Mouse (Mus musculus) megakaryocyte-erythroid progenitor cell, adult 5-6 weeks (primary cell): ENCODE results near the gene Ror2. TPM values are rescaled to one million over a fixed set of nuclear protein-coding genes. Genes with fewer than 3 reads are reported as not detected.
A peak's percentile ranks its signal among the peaks of the same experiment; 100 is the strongest.
"Not testable (repeated sequence)": the region's sequence is repeated elsewhere in the genome, so short reads cannot be mapped to it uniquely, and the experiment has no call there.

Experiments used
- ATAC-seq: replicated peaks from 2 replicates; pipeline ENCODE4 v1.8.0; 2016; ENCODE audit warnings: mild to moderate bottlenecking, inconsistent platforms; ENCODE audit not compliant: severe bottlenecking, poor library complexity, low FRiP score, low TSS enrichment
- total RNA-seq, 2 experiments: library from RNA; stranded (forward) in 1 of 2; stranded (reverse) in 1 of 2; fragments of 200-1000, 215-1000 nt in 1 of 2; fragments of >200 nt in 1 of 2; fragmentation: Nextera tagmentation in 1 of 2; gene quantifications; 2 replicates each; pipeline ENCODE4 v1.2.3; 2014 to 2017

Ror2 gene
- not detected in 2 replicates for total RNA-seq (2014; fragmentation: Nextera tagmentation)
- not detected in 2 replicates for total RNA-seq (2017)

DNA sequence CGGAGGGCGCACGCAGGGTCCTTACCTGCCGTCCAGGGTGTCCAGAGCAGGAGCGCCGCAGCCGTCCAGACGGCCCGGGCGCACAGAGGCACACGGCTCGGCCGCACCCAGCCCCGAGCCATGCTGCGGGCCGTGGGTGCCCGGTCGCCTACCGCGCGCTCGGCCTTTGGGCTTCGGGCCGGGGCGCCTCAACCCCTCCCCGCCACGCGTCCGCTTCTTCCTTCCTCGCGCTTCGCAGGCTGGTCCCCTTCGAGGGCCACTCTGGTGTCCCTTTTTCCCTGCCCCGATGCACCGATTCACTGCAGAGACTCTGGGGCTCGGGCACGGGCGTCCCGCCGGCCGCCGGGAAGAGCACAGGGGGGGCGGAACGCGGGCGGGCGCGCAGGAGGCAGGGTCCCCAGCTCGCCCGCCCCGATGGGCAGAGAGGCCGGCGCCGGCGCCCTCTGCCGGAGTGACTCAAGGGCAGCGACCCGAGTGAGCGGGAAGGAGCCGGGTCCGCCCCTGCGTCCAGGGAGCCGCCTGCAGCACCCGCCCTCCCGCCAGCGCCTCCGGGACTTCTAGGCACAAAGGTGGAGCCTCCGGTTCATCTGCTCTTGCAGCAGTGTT, at the start of gene Ror2:
Gene Ror2, minus strand, starts transcription at position 369 of the 606 bp plus-strand sequence.
- no peak for ATAC-seq

DNA sequence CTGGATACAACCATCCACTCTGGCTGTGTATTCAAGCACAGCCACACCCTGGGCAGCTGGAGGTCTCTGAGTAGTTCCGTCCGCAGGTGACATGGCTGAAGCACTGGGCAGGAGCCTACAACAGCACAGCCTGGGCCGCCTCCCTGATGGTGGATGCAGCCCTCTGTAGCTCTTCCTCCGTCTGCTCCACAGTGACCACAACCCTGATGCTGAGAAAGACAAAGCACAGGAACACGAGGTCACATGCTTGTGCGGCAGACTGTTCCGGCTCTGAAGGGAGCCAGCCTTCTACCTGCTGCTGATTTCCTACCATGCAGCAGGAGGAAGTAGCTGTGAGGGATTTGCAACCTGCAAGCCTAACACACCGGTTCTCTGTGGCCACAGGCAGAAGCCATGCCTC, 47.8 kb upstream of the Ror2 start:
- 0 out of 2 replicates have a peak, but pooled peaks have one; percentile 47 for ATAC-seq

DNA sequence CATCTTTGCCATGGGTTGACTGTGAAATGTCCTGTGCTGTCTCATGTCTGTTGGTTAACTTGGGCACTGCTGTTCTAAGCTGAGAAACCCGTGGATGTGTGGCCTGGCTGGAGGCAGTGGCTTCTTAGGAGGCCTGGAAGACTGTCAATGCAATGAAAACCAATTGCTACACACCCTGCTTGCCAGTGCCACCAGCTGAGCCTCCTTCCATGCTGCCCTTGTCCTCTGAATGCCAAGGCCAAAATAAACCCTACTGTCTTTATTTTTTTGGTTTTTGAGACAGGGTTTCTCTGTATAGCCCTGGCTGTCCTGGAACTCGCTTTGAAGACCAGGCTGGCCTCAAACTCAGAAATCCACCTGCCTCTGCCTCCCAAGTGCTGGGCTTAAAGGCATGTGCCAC, 44.3 kb upstream of the Ror2 start:
- no peak for ATAC-seq

DNA sequence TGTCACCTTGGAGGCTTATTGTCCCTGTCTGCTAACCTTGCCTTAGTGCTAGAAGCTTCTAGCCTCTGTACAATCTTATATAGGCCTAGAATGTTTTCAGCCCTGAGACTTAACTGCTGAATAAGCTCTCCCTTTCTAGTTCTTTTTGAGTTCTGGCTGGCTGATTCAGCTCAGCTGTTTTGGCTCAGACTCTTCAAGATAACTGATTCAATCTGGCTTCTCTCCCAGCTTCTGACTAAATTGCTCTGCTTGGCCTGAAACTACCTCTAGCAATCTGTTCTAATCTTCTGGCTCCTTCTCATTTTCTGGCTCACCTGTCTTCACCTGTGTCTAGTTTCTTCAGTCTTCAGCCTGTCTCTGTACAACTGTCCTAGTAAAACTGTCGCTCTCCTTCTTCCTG, 39.6 kb upstream of the Ror2 start:
- ATAC-seq: no peak

DNA sequence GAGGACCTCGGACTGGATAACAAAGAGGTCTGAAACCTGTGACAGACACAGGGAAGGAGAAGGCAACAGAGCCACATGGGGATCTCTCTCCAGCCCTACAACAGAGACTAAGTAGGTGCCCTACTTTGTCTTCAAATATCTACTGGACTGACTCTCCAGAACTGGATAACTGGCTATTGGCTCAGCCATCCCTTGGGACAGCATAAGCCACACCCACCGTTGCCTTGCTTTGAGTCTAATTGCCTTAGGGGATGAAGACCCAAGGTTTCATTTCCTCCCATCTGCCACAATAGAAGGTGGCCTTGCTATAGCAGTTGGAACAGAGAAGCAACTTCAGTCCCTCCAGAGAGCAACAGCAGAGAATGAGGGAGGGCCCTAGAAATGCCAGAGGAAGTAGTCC, 37.7 kb upstream of the Ror2 start:
- no peak for ATAC-seq

DNA sequence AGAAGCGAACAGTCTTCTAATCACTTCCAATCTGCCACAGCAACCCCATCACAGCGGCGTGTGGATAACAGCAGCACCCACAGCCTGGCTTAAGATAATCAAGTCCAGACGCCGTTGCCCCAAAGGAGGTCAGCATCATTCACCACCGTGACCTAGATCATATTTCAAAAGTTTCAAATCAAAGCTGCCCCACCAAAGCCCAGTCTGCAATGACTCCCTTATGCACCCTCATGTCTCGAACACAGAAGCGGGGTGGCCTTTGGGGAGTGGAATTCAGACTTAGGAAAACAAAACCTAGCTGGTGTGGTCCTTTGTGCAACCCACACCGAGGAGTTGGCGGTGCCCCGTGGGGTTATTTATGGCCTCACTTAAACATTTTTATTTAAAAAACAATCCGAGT, 35.0 kb upstream of the Ror2 start:
- no peak for ATAC-seq

DNA sequence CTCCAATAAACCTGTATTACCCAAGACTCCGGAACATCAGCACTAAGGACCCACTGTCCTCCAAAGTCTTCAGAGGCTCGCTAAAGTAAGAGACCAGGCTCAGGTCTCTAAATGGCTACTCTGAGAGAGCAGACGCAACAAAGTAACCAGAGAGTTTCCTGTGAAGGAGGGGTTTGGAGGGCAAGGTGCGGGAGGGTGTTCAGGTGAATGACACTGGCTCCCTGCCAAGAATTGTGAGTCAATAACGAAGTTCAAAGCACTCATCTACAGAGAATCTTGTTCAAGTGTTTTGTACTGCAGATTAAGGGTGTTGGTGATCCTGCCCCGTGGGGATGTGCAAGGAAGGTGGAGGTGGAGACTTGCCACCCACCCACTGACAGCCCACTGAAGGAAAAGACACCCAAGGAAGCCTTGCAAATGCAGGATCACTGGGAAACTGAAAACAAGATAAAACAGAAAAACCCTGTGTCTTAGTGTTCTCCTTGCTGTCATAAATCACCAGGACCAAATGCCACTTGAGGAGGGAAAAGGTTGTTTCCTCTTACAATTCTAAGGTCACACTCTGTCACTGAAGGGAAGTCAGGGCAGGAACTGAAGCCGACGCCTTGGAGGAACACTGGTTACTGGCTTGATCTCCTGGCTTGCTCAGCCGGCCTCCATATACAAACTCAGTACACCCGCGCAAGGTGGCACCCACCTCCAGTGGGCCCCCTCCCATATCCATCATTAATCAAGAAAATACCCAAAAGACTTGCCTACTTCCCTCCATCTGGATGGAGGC, 30.8 kb upstream of the Ror2 start:
- no peak for ATAC-seq

DNA sequence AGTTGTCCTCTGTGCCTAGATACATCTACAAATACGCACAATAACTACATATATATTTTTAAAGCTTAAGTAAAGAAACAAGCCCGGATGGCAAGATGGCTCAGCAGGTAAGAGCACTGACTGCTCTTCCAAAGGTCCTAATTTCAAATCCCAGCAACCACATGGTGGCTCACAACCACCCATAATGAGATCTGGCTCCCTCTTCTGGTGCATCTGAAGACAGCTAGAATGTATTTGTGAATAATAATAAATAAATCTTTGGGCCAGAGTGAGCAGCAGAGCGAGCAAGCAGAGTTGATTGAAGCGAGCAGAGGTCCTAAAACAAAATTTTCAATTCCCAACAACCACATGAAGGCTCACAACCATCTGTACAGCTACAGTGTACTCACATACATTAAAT, 29.8 kb upstream of the Ror2 start:
- not testable (repeated sequence) for ATAC-seq

DNA sequence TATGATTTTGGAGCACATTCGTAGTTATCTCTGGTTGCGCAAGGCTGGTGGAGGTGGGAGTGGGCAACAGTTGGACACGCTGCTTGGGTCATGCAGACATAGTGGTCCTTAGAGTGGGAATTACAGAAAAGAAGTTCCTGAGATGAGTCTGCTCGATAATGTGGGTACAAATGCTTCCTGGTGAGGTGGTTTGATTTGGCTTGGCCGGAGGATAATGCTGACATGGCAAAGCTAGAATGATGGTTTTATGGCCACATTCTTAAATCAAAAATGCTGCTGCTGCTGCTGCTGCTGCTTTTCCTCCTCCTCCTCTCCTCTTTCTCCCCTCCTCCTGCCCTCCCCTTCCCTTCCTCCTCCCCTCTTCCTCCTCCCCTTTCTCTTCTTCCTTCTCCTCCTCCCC, 24.5 kb upstream of the Ror2 start:
- ATAC-seq: no peak

DNA sequence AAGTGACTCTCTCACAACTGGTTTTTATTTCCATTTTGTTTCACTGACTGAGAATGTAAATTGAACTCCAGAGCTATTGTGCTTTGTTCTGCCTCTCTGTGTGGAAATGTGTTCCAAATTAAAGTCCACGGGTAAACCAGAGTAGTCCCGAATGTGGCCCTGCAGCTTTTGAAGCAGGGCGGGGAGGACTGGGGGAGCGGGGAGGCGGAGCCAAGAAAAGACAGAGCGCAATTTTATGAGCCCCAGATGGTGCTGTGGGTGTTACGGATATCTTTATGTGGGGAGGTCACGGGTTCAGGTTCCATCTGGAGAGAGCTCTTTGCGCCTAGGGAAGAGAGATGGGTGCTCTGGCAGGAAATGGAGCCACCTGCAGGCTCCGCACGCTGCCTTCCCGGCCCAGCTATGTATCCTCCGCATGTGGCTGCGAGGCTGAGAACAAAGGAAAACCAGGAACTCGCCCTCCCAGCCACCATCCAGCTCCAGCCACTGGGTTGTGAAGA, 23.8 kb upstream of the Ror2 start:
- ATAC-seq: no peak

DNA sequence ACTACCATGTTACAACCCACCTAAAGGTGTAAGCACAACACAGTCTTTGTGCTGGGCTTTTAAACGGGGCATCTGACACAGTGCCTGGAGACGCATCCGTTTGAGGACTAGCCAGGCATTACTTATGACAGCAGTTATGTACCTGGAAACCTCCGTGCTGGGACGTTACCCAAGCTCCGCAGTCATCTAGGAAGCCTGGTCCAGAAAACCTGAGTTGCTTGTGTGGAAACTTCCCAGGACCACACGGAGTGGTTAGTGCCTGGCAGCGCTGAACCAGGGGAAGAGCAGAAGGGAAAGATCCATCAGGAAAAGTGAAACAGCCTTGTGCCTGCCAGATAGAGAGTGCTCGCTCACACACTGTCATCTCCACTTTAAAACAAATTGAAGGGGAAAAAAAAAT, 23.2 kb upstream of the Ror2 start:
- no peak for ATAC-seq

DNA sequence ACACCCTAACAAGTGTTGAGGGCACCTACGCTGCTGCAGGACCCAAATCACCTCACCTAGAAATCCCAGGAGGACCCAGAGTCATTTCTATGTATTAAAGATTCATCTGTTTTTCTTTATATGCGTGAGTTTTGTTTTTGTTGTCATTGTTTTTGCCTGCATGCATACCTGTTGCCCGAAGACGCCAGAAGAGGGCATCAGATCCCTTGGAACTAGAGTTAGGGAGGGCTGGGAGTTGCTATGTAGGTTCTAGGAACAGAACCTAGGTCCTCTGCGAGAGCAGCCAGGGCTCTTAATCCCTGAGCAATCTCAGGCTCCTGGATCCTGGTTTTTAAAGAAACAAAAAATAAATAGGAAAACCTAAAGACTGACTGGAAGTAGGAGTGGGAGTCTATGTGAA, 20.9 kb upstream of the Ror2 start:
- no peak for ATAC-seq

DNA sequence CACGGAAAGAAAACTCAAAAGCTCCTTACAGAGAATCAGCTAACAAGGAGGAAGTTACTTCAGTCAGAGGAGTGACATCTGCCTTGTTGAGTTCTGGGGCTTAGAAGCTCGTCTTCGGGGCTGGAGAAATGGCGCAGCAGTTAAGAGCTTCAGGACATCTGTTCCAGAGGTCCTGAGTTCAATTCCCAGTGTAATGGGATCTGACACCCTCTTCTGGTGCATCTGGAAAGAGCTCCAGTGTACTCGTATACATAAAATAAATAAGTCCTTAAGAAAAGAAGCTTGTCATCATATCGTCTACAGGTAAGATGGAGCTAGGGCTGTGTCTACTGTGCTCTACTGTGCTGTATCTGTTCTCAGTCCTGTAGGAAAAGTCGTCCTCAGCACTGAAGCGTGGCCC, 19.3 kb upstream of the Ror2 start:
- no peak for ATAC-seq

DNA sequence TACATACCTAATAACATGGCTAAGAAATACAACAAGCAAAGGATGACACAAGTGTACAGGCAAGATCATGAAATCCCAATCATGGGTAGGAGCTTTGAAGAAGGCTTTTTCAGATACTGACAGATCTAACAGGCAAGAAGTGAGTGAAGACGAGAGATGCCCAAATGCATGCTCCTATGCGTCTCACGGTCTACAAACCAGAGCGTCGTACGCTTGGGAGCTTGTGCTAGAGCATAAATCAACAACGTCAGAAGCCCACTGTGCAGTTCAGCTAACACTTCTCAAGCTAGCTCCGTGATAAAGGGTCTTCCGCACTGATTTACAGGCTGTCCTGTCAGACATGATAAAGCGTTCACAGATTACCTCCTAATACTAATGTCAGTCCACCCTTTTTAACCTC, 16.8 kb upstream of the Ror2 start:
- ATAC-seq: no peak

DNA sequence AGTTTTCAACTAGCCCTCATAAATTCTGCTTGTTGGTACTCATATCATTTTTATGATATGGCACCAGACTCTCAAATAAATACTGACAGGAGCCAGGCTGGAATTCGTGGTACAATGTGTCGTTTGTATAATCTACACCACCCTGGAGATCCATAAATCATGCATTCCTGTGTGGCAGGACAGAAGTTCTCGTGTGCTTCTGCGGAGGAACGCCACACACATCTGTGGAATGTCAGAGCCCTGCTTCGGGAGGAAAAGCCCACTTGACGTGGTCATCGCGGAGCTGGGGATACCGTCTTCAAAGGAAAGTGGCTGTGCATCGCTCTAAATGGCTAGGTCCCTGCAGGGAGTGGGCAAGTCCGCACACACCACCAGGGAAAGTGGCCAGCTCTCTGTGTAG, 7.1 kb upstream of the Ror2 start:
- no peak for ATAC-seq

DNA sequence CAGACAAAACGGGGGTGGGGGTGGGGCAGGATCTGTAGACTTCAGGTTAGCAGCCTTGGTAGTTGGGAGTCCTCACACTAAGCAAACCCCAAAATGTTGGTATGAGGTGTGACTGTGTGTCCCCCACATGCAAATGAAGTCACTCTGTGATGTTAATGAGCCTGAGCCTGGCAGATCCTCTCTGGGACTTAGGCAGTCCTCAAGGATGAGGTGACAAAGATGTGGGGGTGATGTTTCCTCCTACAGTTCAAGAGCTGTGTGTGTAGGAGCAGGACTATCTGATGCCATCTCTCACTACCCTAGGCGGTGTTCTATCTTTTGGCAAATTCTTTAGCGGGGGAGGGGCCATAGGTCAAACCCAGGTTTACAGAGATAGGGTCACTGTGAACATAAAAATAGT, 6.3 kb upstream of the Ror2 start:
- ATAC-seq: no peak

DNA sequence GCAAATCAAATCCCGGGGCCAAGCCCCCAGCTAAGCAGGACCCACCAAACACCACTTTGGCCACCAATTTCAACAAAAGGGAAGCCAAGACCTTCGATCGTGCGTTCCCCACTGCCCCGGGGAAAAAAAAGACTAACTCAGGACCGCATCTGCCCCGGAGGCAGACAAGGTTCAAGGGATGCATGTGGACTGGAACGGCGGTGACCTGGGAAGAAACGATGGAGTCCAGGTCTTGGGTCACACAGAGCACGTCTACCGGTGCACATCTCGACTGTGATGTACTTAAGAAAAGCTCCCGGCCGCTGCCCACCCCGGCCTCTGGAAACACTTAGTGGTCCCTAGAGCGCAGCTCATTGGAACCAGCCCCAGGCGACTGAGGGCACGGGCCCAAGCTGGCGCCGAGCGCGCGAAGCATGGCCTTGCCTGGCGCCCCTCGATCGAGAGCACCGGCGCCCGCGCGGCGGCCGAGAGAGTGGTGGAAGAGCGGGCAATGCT, 616 bp downstream of the Ror2 start:
- no peak for ATAC-seq

DNA sequence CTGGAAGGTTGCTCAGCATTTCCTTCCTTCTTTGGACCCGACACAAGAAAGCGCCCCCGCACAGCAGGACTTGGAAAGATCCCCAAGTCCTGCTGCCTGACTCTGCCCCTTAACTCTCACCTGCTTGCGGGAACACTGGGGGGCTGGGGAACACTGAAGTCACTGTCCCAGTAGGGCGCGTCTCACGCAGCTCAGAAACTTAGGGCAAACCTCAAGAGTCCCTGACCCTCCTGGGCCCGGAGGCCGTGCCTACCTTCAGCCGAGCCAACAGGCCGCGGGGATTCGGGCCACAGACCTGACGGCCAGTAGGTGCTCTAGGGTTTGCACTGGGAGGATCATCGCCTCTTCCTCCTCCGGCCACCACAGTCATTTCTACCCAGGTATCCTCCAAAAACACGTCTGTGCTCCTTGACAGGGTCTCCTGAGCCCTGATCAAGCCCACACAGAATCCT, 1.2 kb downstream of the Ror2 start:
- ATAC-seq: no peak

DNA sequence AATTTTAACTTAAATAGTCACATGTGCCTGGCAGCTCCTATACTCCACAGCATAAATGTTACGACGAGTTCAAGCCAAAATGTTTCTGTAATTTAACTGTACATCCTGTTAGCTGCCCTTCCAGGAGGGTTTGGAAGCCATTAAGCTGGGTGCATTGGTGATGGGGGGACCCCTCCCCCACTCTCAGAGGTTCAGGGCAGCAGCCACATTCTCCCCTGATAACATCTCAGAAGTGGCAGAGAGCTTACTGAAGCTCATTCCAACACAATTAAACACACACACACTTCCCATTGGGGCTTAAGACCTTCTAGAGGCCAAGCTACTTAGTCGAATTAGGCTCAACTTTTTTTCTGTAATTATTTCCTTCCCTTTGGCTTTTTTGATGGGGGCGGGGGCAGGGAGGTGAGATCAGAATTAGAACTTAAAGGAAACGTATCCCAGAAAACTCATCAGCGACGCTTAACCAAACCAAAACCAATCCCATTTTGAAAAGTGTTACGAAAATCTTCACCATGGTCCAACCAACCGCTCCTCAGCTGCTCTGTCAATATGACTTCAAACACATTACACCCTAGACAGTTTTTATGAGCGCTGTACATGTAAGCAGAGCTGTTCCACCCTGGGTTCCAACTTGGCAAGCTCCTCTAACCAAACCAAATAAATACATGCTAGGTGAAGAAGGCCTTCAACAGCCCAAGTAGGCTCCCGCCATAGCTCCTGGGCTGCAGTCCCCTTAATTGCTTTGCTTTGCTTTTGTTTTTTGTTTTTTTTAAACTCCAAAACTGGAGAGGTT, 4.1 kb downstream of the Ror2 start:
- ATAC-seq: no peak

DNA sequence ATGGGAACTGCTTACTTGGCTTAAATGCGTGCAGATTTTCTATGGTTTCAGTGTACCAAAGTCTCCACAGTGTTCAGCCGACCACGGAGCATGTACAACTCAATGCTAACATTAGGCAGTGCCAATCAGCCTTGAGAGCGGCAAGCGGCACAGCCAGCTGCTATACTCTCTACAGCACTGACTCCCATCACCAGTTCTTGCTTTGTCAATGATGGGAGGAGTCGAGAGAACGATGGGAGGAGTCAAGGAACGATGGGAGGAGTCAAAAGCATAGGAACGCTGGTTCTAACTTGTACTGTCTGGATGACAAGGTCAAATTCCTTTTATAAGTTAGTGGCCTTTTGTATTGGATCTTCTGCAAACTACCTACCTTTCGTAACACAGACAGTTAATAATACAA, 7.0 kb downstream of the Ror2 start:
- no peak for ATAC-seq
